Comparison of ENCODE assay signal across 8 mouse cellular contexts in the genomic region with DNA sequence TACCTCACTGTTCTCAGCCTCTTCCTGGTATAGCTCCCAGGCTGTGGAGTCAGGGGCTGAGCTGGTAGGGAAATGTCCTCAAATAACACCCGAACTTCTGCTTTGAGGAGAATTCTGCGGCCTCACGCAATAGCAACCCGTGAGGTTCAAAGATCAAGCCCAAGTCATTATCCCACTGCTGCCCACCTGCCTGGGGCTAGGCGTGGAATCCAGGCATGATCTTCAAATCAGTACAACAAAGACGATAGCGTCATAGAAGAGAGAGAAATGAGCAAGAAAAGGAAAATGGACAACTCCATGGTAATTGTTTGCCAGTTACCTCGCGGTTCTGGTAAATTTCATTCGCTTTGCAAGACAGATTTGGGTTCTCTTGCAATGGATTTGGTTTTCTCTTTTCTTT.
DNase-seq lines count a peak whose midpoint lies in the region; ATAC-seq and TF ChIP-seq lines count a peak whose summit lies in the region.

No protein-coding gene starts in this region.

- 53% methylated on average over 10 of the region's 10 CpGs for WGBS in liver, embryonic 11.5 days
- WGBS in forebrain, postnatal 0 days = 60% methylated on average over 10 of the region's 10 CpGs
- WGBS in liver, embryonic 12.5 days (ENCODE audit: insufficient replicate concordance) = 46% methylated on average over 10 of the region's 10 CpGs

- H3K9ac ChIP-seq in liver, embryonic 11.5 days (ENCODE audit: low read depth, low read length) = no peak overlapping the region
- 0 out of 2 replicates have a peak overlapping the region, but pooled peaks have one; percentile 44 for H3K9ac ChIP-seq in forebrain, postnatal 0 days
- no peak overlapping the region for H3K9ac ChIP-seq in liver, embryonic 12.5 days

- DNase-seq in liver, embryonic 11.5 days (ENCODE audit: low spot score) = no peak
- no peak for DNase-seq in liver
- DNase-seq in forebrain, postnatal 0 days = no peak
- DNase-seq in splenic B cell, adult 2 months (ENCODE audit: low read depth, low spot score) = peak; percentile 14
- no peak for DNase-seq in left cerebral cortex, adult 11 months (ENCODE audit: low spot score)
- DNase-seq in adrenal gland, postnatal 4 days (ENCODE audit: low spot score in 2 of 2) = no peak
- no peak for DNase-seq in ovary, postnatal 10 days (ENCODE audit: low spot score)

- H3K4me3 ChIP-seq in liver, embryonic 11.5 days (ENCODE audit: low read depth, low read length) = peak overlapping the region; percentile 50
- H3K4me3 ChIP-seq in forebrain, postnatal 0 days (ENCODE audit: low read depth, low read length) = peak overlapping the region; percentile 38
- H3K4me3 ChIP-seq in liver, embryonic 12.5 days = peak overlapping the region; percentile 52; the same call in 1 of the 2 replicates

- peak overlapping the region; percentile 84 for H3K4me2 ChIP-seq in liver, embryonic 11.5 days
- H3K4me2 ChIP-seq in forebrain, postnatal 0 days (ENCODE audit: low read depth) = peak overlapping the region; percentile 62
- H3K4me2 ChIP-seq in liver, embryonic 12.5 days = peak overlapping the region; percentile 75

- no peak for ATAC-seq in liver, embryonic 11.5 days (replicated peaks; ENCODE audit: low FRiP score)
- ATAC-seq in forebrain, postnatal 0 days = no peak
- ATAC-seq in liver, embryonic 12.5 days = no peak

- H3K36me3 ChIP-seq in liver, embryonic 11.5 days (ENCODE audit: control insufficient read depth, insufficient read depth, low read length) = no peaks in the 10 kb centered on the region
- no peaks in the 10 kb centered on the region for H3K36me3 ChIP-seq in forebrain, postnatal 0 days (ENCODE audit: insufficient read depth)
- no peaks in the 10 kb centered on the region for H3K36me3 ChIP-seq in liver, embryonic 12.5 days
- H3K36me3 ChIP-seq in splenic B cell, adult 2 months (ENCODE audit: control insufficient read depth, insufficient read depth, low read length, poor library complexity, severe bottlenecking) = no peaks in the 10 kb centered on the region

- no peaks in the 10 kb centered on the region for H3K27me3 ChIP-seq in liver, embryonic 11.5 days (replicated peaks; ENCODE audit: control insufficient read depth, insufficient read depth, low read length)
- no peaks in the 10 kb centered on the region; the same call in 1 of the 2 replicates for H3K27me3 ChIP-seq in forebrain, postnatal 0 days (ENCODE audit: insufficient read depth, low read length)
- no peaks in the 10 kb centered on the region for H3K27me3 ChIP-seq in liver, embryonic 12.5 days (replicated peaks)
- no peaks in the 10 kb centered on the region for H3K27me3 ChIP-seq in splenic B cell, adult 2 months (ENCODE audit: control insufficient read depth, insufficient read depth, low read length, poor library complexity, severe bottlenecking)

- H3K4me1 ChIP-seq in liver, embryonic 11.5 days (replicated peaks; ENCODE audit: control insufficient read depth, insufficient read depth, low read length) = peaks cover 4% of the 10 kb centered on the region
- peaks cover 24% of the 10 kb centered on the region for H3K4me1 ChIP-seq in forebrain, postnatal 0 days (ENCODE audit: insufficient read depth)
- H3K4me1 ChIP-seq in liver, embryonic 12.5 days = peaks cover 23% of the 10 kb centered on the region

- H3K27ac ChIP-seq in liver, embryonic 11.5 days (ENCODE audit: low read depth, low read length) = no peak overlapping the region
- H3K27ac ChIP-seq in forebrain, postnatal 0 days (ENCODE audit: low read depth, low read length) = no peak overlapping the region
- no peak overlapping the region for H3K27ac ChIP-seq in liver, embryonic 12.5 days

- TF ChIP-seq CTCF in forebrain, postnatal 0 days (IDR thresholded peaks at IDR 0.05; ENCODE audit: low read depth) = no peak

- H3K9me3 ChIP-seq in liver, embryonic 11.5 days (ENCODE audit: control insufficient read depth, low read length) = no peaks in the 10 kb centered on the region
- no peaks in the 10 kb centered on the region for H3K9me3 ChIP-seq in forebrain, postnatal 0 days (ENCODE audit: low read length)
- H3K9me3 ChIP-seq in liver, embryonic 12.5 days (replicated peaks) = no peaks in the 10 kb centered on the region
